Mouse (Mus musculus): ENCODE data around the gene 4930470P17Rik.

GRCm38 (mm10) chr2:170534803-170535174, 67.0 kb downstream of the 4930470P17Rik start:
- TF ChIP-seq POLR2A (IDR thresholded peaks at IDR 0.05; ENCODE audit: borderline replicate concordance, extremely low read depth, low read depth, low read length) (no peak), CTCF (IDR thresholded peaks at IDR 0.05; ENCODE audit: insufficient read depth, low read length) (no peak)
